Mouse (Mus musculus) hindbrain, embryonic 13.5 days (tissue): ENCODE measurements around the gene Paqr9. TPM values are rescaled to one million over a fixed set of nuclear protein-coding genes. Genes with fewer than 3 reads are reported as not detected.

Experiments used
- ATAC-seq: fragments of 200-750 bp; cut with Nextera tagmentation; 2 replicates; pipeline ENCODE4 v1.8.0; 2017; ENCODE audit warnings: moderate TSS enrichment; ENCODE audit not compliant: low FRiP score
- H3K27ac ChIP-seq: fragments of 300-500 bp; sonication (generic); 2 replicates; pipeline ENCODE4 v1.5.1; 2015; ENCODE audit warnings: inconsistent platforms, mild to moderate bottlenecking, moderate library complexity
- H3K27me3 ChIP-seq: fragments of 300-500 bp; sonication (generic); 2 replicates; pipeline ENCODE4 v1.6.1; 2015; ENCODE audit warnings: mild to moderate bottlenecking, inconsistent platforms
- H3K36me3 ChIP-seq: fragments of 300-500 bp; sonication (generic); 2 replicates; pipeline ENCODE4 v1.6.1; 2015; ENCODE audit warnings: mild to moderate bottlenecking, inconsistent platforms
- H3K4me1 ChIP-seq: fragments of 300-500 bp; sonication (generic); replicated peaks from 2 replicates; pipeline ENCODE4 v1.6.1; 2015; ENCODE audit warnings: inconsistent platforms
- H3K4me2 ChIP-seq: fragments of 300-500 bp; sonication (generic); 2 replicates; pipeline ENCODE4 v1.6.1; 2015; ENCODE audit warnings: inconsistent platforms, mild to moderate bottlenecking, moderate library complexity
- H3K4me3 ChIP-seq: fragments of 300-500 bp; sonication (generic); 2 replicates; pipeline ENCODE4 v1.5.1; 2015; ENCODE audit warnings: mild to moderate bottlenecking, inconsistent platforms
- H3K9ac ChIP-seq: fragments of 300-500 bp; sonication (generic); 2 replicates; pipeline ENCODE4 v1.6.1; 2015; ENCODE audit warnings: mild to moderate bottlenecking, inconsistent platforms
- H3K9me3 ChIP-seq: fragments of 300-500 bp; sonication (generic); 2 replicates; pipeline ENCODE4 v1.6.1; 2016; ENCODE audit warnings: inconsistent platforms
- WGBS: fragments of 180-500 bp; shearing (Covaris S2); methylation state at CpG from one replicate; pipeline ENCODE4 v1.1.7; 2015; 5-methylcytosine and 5-hydroxymethylcytosine counted together
- polyA plus RNA-seq: library from polyadenylated mRNA; unstranded; fragments of >200 nt; fragmentation: Nextera tagmentation; extraction: Ambion mirVana; gene quantifications from 2 replicates; pipeline ENCODE4 v1.2.1, GENCODE M21; 2015

Paqr9 gene
- polyA plus RNA-seq, 1 experiment from 2014 or later, result 3.1 TPM

GRCm38 (mm10) chr9:95550856-95551774 lies 8.3 kb upstream of the Paqr9 start:
- no peak overlapping the region for H3K4me2 ChIP-seq
- no peaks in the 10 kb centered on the region for H3K36me3 ChIP-seq
- H3K27ac ChIP-seq, result no peak overlapping the region
- H3K4me3 ChIP-seq, result no peak overlapping the region
- no peaks in the 10 kb centered on the region for H3K9me3 ChIP-seq
- H3K9ac ChIP-seq, result no peak overlapping the region
- WGBS, result 76% methylated on average over 9 of the region's 9 CpGs
- ATAC-seq, result peak; percentile 41
- peaks cover 4% of the 10 kb centered on the region for H3K27me3 ChIP-seq
- H3K4me1 ChIP-seq, result no peaks in the 10 kb centered on the region

- H3K9ac ChIP-seq, result no peak overlapping the region
- peaks cover 14% of the 10 kb centered on the region for H3K27me3 ChIP-seq
- no peak overlapping the region for H3K4me2 ChIP-seq
- no peaks in the 10 kb centered on the region for H3K36me3 ChIP-seq
- no peaks in the 10 kb centered on the region for H3K9me3 ChIP-seq
- ATAC-seq, result no peak
- no peak overlapping the region for H3K27ac ChIP-seq
- H3K4me3 ChIP-seq, result no peak overlapping the region
- no peaks in the 10 kb centered on the region for H3K4me1 ChIP-seq
- 75% methylated on average over 10 of the region's 10 CpGs for WGBS
Measured at GRCm38 (mm10) chr9:95552175-95552705, 7.2 kb upstream of the Paqr9 start.

DNA sequence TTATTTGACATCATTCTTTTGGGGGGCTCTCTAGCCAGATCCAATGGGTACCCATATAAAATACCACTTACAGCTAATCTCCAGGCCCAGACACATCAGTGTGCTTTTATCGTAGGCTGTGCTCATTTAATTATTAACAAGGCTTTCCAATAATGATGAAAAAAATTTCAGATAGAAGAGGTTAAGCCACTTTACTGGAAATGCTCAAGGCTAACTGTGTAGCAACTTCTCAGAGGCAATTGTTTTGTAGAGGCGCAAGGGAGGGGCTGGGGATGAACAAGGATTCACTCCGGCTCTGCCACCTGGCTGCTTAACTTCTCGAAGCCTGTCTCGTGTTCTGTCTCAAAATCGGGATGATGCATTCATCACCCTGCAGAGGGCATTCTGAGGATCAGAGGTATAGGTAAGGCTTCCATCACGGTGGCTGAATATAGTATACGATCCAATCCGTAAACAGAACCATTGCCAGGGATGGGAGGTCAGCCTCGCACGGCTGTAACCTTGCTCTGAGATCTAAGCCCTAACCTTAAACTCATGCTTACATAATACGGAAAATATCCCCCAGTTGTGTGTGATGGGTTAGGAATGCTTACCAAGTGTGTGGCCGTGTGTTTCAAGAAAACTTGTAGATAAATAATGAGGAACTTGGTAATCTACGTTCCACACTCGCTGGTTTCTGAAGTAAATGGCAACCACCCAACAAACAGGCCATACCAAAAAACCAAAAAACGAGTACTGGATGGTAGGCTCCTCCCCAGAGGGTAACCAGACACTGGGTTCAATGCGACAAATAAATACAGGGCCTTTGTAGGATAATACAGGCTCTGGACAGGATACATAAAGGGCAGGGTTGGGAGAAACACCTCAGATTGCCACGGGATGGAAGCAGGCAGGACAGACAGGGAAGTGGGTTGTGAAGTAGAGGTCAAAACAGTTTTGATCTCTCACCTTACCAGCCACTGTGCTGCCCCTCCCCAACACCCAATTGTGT lies 4.9 kb upstream of the Paqr9 start:
- 89% methylated on average over 18 of the region's 18 CpGs for WGBS
- no peak for ATAC-seq

GRCm38 (mm10) chr9:95555233-95555740 lies 4.2 kb upstream of the Paqr9 start:
- ATAC-seq, result no peak
- Histone ChIP-seq H3K4me1 (peaks cover 14% of the 10 kb centered on the region), H3K9ac (no peak overlapping the region), H3K9me3 (no peaks in the 10 kb centered on the region), H3K27me3 (peaks cover 33% of the 10 kb centered on the region), H3K4me2 (no peak overlapping the region), H3K27ac (no peak overlapping the region), H3K36me3 (no peaks in the 10 kb centered on the region), H3K4me3 (no peak overlapping the region)
- 78% methylated on average over 5 of the region's 5 CpGs for WGBS

More for the DNA sequence above, 4.9 kb upstream of the Paqr9 start:
- H3K27me3 ChIP-seq, result peaks cover 30% of the 10 kb centered on the region
- H3K27ac ChIP-seq, result no peak overlapping the region
- no peaks in the 10 kb centered on the region for H3K9me3 ChIP-seq
- H3K9ac ChIP-seq, result no peak overlapping the region
- peaks cover 9% of the 10 kb centered on the region for H3K4me1 ChIP-seq
- no peak overlapping the region for H3K4me3 ChIP-seq
- H3K36me3 ChIP-seq, result no peaks in the 10 kb centered on the region
- no peak overlapping the region for H3K4me2 ChIP-seq

DNA sequence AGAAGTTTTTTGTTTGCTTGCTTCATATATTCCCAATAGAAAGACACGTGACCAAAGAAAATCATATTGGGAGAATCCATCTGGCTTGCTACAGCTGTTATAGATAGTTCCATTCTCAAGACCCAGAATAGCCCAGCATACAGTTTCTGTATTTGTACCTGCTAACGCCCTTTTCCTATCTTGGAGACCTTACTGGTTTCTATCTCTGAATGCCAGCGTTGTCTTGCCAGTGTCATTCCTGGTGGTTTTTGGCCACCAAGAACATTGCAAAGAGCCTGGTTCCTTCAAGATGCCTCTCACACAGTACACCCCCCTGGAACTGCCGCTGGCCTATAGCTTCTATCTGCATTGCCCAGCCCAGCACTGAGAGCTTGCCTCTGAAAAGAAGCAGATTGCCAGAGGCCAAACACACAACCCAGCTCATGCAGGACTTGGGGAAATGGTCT lies 3.4 kb upstream of the Paqr9 start:
- 93% methylated on average over 4 of the region's 4 CpGs for WGBS
- H3K4me3 ChIP-seq, result no peak overlapping the region
- no peak overlapping the region for H3K27ac ChIP-seq
- no peak overlapping the region for H3K4me2 ChIP-seq
- peaks cover 22% of the 10 kb centered on the region for H3K4me1 ChIP-seq
- ATAC-seq, result no peak
- H3K36me3 ChIP-seq, result no peaks in the 10 kb centered on the region
- peaks cover 41% of the 10 kb centered on the region for H3K27me3 ChIP-seq
- H3K9me3 ChIP-seq, result no peaks in the 10 kb centered on the region
- no peak overlapping the region for H3K9ac ChIP-seq

DNA sequence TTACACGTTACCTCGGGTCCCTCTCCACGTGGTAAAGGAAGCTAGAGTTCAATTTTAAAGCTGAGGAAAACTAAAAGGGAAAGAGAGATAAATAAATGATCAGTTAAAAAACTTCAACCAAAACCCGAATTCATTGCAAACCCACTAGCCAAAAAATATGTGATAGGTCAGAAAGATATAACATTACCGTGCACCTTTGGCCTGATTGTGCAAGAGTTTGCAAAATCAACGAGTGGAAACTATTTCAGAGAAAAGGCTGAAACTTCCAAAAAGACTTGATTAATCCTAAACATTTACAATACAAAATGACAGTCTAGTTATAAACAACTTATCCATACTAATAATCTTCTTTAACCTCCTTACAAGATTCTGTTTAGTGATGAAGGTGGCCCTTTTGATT lies 1.7 kb upstream of the Paqr9 start:
- H3K27me3 ChIP-seq, result peaks cover 53% of the 10 kb centered on the region
- no peaks in the 10 kb centered on the region for H3K36me3 ChIP-seq
- WGBS, result 70% methylated on average over 6 of the region's 6 CpGs
- H3K9ac ChIP-seq, result no peak overlapping the region
- H3K4me1 ChIP-seq, result peaks cover 28% of the 10 kb centered on the region
- no peak overlapping the region for H3K27ac ChIP-seq
- no peak overlapping the region for H3K4me3 ChIP-seq
- H3K4me2 ChIP-seq, result no peak overlapping the region
- no peak for ATAC-seq
- H3K9me3 ChIP-seq, result no peaks in the 10 kb centered on the region

DNA sequence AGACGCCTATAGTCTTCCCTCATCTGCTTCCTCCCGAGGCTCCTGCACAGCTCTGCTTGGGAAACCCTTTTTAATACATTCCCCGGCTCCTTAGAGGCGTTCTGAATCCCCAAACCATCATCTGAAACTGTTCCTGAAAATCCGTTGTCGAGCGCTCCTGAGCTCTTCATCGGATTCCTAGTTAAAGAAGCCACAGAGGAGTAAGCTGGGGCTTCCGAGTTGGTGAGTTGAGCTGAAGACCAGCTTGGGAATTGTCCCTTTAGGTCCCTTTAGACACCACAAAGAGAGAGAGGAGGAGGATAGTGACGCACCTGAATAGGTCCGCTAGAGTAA lies 765 bp upstream of the Paqr9 start:
- no peak for ATAC-seq
- no peaks in the 10 kb centered on the region for H3K36me3 ChIP-seq
- H3K4me3 ChIP-seq, result peak overlapping the region; percentile 67
- H3K27me3 ChIP-seq, result peaks cover 52% of the 10 kb centered on the region
- H3K4me2 ChIP-seq, result peak overlapping the region; percentile 88
- no peaks in the 10 kb centered on the region for H3K9me3 ChIP-seq
- WGBS, result 10% methylated on average over 11 of the region's 11 CpGs
- H3K4me1 ChIP-seq, result peaks cover 28% of the 10 kb centered on the region
- H3K27ac ChIP-seq, result peak overlapping the region; percentile 85
- peak overlapping the region; percentile 86 for H3K9ac ChIP-seq

GRCm38 (mm10) chr9:95559936-95560735 lies 679 bp downstream of the Paqr9 start:
- Histone ChIP-seq H3K9me3 (no peaks in the 10 kb centered on the region), H3K4me1 (peaks cover 28% of the 10 kb centered on the region), H3K27ac (peak overlapping the region; percentile 85), H3K36me3 (no peaks in the 10 kb centered on the region), H3K4me2 (peak overlapping the region; percentile 88), H3K9ac (peak overlapping the region; percentile 86), H3K4me3 (peak overlapping the region; percentile 67), H3K27me3 (peaks cover 54% of the 10 kb centered on the region)
- WGBS, result 10% methylated on average over 71 of the region's 78 CpGs
- ATAC-seq, result peak; percentile 71

- H3K4me2 ChIP-seq, result no peak overlapping the region
- no peaks in the 10 kb centered on the region for H3K9me3 ChIP-seq
- no peak overlapping the region for H3K9ac ChIP-seq
- peaks cover 27% of the 10 kb centered on the region for H3K27me3 ChIP-seq
- WGBS, result 85% methylated on average over 4 of the region's 4 CpGs
- H3K4me3 ChIP-seq, result no peak overlapping the region
- no peak overlapping the region for H3K27ac ChIP-seq
- H3K36me3 ChIP-seq, result no peaks in the 10 kb centered on the region
- no peak for ATAC-seq
- peaks cover 27% of the 10 kb centered on the region for H3K4me1 ChIP-seq
Measured at GRCm38 (mm10) chr9:95564047-95564446, 4.6 kb downstream of the Paqr9 start.

DNA sequence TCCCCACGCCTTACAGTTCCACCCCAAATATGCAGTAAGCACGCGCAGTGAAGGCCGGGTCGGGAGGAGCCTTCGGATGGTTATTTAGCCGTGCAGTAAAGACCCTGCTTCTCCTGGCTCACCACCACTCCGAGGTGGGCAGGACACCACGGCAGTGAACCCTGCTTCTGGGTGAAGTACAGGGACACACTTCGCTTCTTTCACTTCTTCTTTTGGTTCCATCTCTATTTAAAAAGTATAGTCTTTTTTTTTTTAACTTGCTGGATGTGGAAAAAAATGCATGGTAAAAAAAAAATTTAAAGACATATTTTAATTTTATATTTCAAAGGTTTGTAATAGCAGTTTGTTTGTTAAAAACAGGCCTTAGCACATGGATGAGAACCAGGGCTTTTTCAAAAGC lies 6.9 kb downstream of the Paqr9 start:
- Histone ChIP-seq H3K9ac (no peak overlapping the region), H3K4me2 (no peak overlapping the region), H3K9me3 (no peaks in the 10 kb centered on the region), H3K27ac (no peak overlapping the region), H3K36me3 (no peaks in the 10 kb centered on the region), H3K27me3 (peaks cover 13% of the 10 kb centered on the region), H3K4me3 (no peak overlapping the region), H3K4me1 (peaks cover 10% of the 10 kb centered on the region; the same call in 1 of the 2 replicates)
- WGBS, result 91% methylated on average over 10 of the region's 10 CpGs
- ATAC-seq, result no peak

GRCm38 (mm10) chr9:95566931-95567330 lies 7.5 kb downstream of the Paqr9 start:
- H3K4me2 ChIP-seq, result no peak overlapping the region
- 54% methylated on average over 5 of the region's 5 CpGs for WGBS
- ATAC-seq, result no peak
- H3K4me3 ChIP-seq, result no peak overlapping the region
- peaks cover 10% of the 10 kb centered on the region; the same call in 1 of the 2 replicates for H3K4me1 ChIP-seq
- no peaks in the 10 kb centered on the region for H3K9me3 ChIP-seq
- H3K27ac ChIP-seq, result no peak overlapping the region
- peaks cover 9% of the 10 kb centered on the region for H3K27me3 ChIP-seq
- H3K9ac ChIP-seq, result no peak overlapping the region
- no peaks in the 10 kb centered on the region for H3K36me3 ChIP-seq
